Mouse (Mus musculus) C2C12 (cell line): ENCODE measurements around the gene Chrng.

Experiments
- CEBPB ChIP-seq: IDR thresholded peaks from one replicate; pipeline ENCODE4 v1.6.1; 2011; ENCODE audit warnings: low read depth, mild to moderate bottlenecking, control low read depth, moderate library complexity
- CTCF ChIP-seq: IDR thresholded peaks from one replicate; pipeline ENCODE4 v1.5.1; 2011; ENCODE audit not compliant: control insufficient read depth, insufficient read depth, insufficient read length
- MAX ChIP-seq: IDR thresholded peaks from one replicate; pipeline ENCODE4 v1.6.1; 2011; ENCODE audit warnings: mild to moderate bottlenecking, control low read depth

DNA sequence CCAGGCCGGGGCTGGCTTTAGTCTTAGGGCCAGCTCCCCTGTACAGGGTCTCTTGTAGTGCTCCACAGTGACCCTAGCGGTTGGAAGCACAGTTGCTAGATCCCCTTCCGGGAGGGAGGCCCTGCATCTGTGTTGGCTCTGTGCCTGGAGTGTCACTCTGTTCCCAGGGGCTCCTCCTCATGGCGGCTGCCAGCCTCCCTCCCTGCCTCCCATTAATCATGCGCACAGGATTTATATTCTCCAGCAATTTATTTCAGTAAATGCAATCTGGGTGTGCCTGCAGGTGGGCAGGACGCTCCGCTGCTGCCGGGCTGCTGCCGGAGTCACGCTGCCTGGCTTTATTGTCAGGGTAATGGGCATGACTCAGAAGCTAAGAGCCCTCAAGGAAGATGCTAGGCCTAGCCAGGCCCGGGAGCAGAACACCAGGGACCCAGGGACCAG lies 28.6 kb upstream of the Chrng start:
- TF ChIP-seq CTCF: peak; percentile 40
- TF ChIP-seq MAX: peak; percentile 67
- TF ChIP-seq CEBPB: no peak
